Mouse (Mus musculus) limb, embryonic 11.5 days (tissue): ENCODE results near the gene Gm15737. TPM values are rescaled to one million over a fixed set of nuclear protein-coding genes. Genes with fewer than 3 reads are reported as not detected.

Experiments used
- ATAC-seq: fragments of 200-750 bp; cut with Nextera tagmentation; 2 replicates; pipeline ENCODE4 v1.8.0; 2017; ENCODE audit warnings: low read depth; ENCODE audit not compliant: insufficient number of reproducible peaks, low FRiP score, low TSS enrichment
- DNase-seq: peaks from one replicate; pipeline ENCODE4 v3.0.0-alpha.2; 2015; ENCODE audit warnings: low spot score
- H3K27ac ChIP-seq: fragments of 300-500 bp; sonication (generic); replicated peaks from 2 replicates; pipeline ENCODE4 v1.5.1; 2014; ENCODE audit warnings: low read depth, mild to moderate bottlenecking, low read length
- H3K27me3 ChIP-seq: fragments of 300-500 bp; sonication (generic); 2 replicates; pipeline ENCODE4 v1.6.1; 2014; ENCODE audit warnings: mild to moderate bottlenecking, low read length, mixed read lengths; ENCODE audit not compliant: control insufficient read depth, insufficient read depth
- H3K36me3 ChIP-seq: fragments of 300-500 bp; sonication (generic); 2 replicates; pipeline ENCODE4 v1.6.1; 2014; ENCODE audit warnings: mild to moderate bottlenecking, low read length, moderate library complexity, mixed read lengths; ENCODE audit not compliant: control insufficient read depth, insufficient read depth
- H3K4me1 ChIP-seq: fragments of 300-500 bp; sonication (generic); 2 replicates; pipeline ENCODE4 v1.6.1; 2014; ENCODE audit warnings: low read length, mixed read lengths; ENCODE audit not compliant: control insufficient read depth, insufficient read depth
- H3K4me2 ChIP-seq: fragments of 300-500 bp; sonication (generic); 2 replicates; pipeline ENCODE4 v1.6.1; 2014; ENCODE audit warnings: low read depth, mild to moderate bottlenecking, moderate library complexity; ENCODE audit not compliant: severe bottlenecking
- H3K4me3 ChIP-seq: fragments of 300-500 bp; sonication (generic); 2 replicates; pipeline ENCODE4 v1.5.1; 2014; ENCODE audit warnings: low read depth, low read length
- H3K9ac ChIP-seq: fragments of 300-500 bp; sonication (generic); 2 replicates; pipeline ENCODE4 v1.6.1; 2014; ENCODE audit warnings: mild to moderate bottlenecking, low read length
- H3K9me3 ChIP-seq: fragments of 300-500 bp; sonication (generic); 2 replicates; pipeline ENCODE4 v1.6.1; 2016; ENCODE audit warnings: low read length; ENCODE audit not compliant: control insufficient read depth
- WGBS: fragments of 180-500 bp; shearing (Covaris S2); extraction: QIAGEN DNeasy Blood & Tissue Kit; methylation state at CpG from one replicate; pipeline ENCODE4 v1.1.7; 2014; 5-methylcytosine and 5-hydroxymethylcytosine counted together
- polyA plus RNA-seq: library from polyadenylated mRNA; unstranded; fragments of >200 nt; fragmentation: Nextera tagmentation; extraction: Ambion mirVana; gene quantifications from 2 replicates; pipeline ENCODE4 v1.2.1, GENCODE M21; 2014

Gm15737 gene
- 0.03 and 0.04 TPM in 2 replicates for polyA plus RNA-seq

GRCm38 (mm10) chr6:92869089-92869581 is at the start of gene Gm15737:
TSS of gene Gm15737 (plus strand) at chr6:92869357.
- 0 out of 2 replicates have a peak, but pooled peaks have one; percentile 9 for ATAC-seq

GRCm38 (mm10) chr6:92821606-92822005 is 47.6 kb upstream of the Gm15737 start:
- no peaks in the 10 kb centered on the region for H3K9me3 ChIP-seq
- no peaks in the 10 kb centered on the region for H3K27me3 ChIP-seq
- no peak for ATAC-seq
- H3K4me2 ChIP-seq: no peak overlapping the region
- H3K27ac ChIP-seq: no peak overlapping the region
- DNase-seq: no peak
- no peaks in the 10 kb centered on the region for H3K36me3 ChIP-seq
- no peak overlapping the region for H3K9ac ChIP-seq
- 0 out of 2 replicates have a peak, but pooled peaks cover under 1% of the 10 kb centered on the region for H3K4me1 ChIP-seq
- 69% methylated on average over 5 of the region's 5 CpGs for WGBS
- H3K4me3 ChIP-seq: no peak overlapping the region

More at GRCm38 (mm10) chr6:92869089-92869581, at the start of gene Gm15737:
- H3K27ac ChIP-seq: no peak within 1 kb of the TSS
- no peaks in the 10 kb centered on the region for H3K27me3 ChIP-seq
- H3K36me3 ChIP-seq: no peaks in the 10 kb centered on the region
- no peak within 1 kb of the TSS for H3K9ac ChIP-seq
- H3K4me2 ChIP-seq: peak within 1 kb of the TSS; percentile 22; the same call in 1 of the 2 replicates
- 29% methylated on average over 4 of the region's 4 CpGs for WGBS
- H3K9me3 ChIP-seq: no peaks in the 10 kb centered on the region
- no peak for DNase-seq
- no peak within 1 kb of the TSS for H3K4me3 ChIP-seq
- peaks cover 14% of the 10 kb centered on the region for H3K4me1 ChIP-seq

- Histone ChIP-seq H3K27ac (no peak overlapping the region), H3K4me1 (no peaks in the 10 kb centered on the region), H3K9ac (no peak overlapping the region), H3K36me3 (no peaks in the 10 kb centered on the region), H3K27me3 (no peaks in the 10 kb centered on the region), H3K4me3 (no peak overlapping the region), H3K4me2 (no peak overlapping the region), H3K9me3 (no peaks in the 10 kb centered on the region)
- no peak for ATAC-seq
- DNase-seq: no peak
- WGBS: 81% methylated on average over 6 of the region's 6 CpGs
Measured at GRCm38 (mm10) chr6:92822006-92822405, 47.2 kb upstream of the Gm15737 start.

- Histone ChIP-seq H3K4me2 (no peak overlapping the region), H3K4me3 (no peak overlapping the region), H3K36me3 (no peaks in the 10 kb centered on the region), H3K27me3 (no peaks in the 10 kb centered on the region), H3K9ac (no peak overlapping the region), H3K4me1 (no peaks in the 10 kb centered on the region), H3K9me3 (no peaks in the 10 kb centered on the region), H3K27ac (no peak overlapping the region)
- WGBS: 45% methylated on average over 7 of the region's 7 CpGs
- no peak for DNase-seq
- no peak for ATAC-seq
Measured at GRCm38 (mm10) chr6:92823991-92824390, 45.2 kb upstream of the Gm15737 start.

GRCm38 (mm10) chr6:92826561-92826960 is 42.6 kb upstream of the Gm15737 start:
- Histone ChIP-seq H3K9ac (no peak overlapping the region), H3K9me3 (no peaks in the 10 kb centered on the region), H3K4me2 (no peak overlapping the region), H3K27me3 (no peaks in the 10 kb centered on the region), H3K4me3 (no peak overlapping the region), H3K27ac (no peak overlapping the region), H3K36me3 (no peaks in the 10 kb centered on the region), H3K4me1 (no peaks in the 10 kb centered on the region)
- 91% methylated on average over 5 of the region's 5 CpGs for WGBS
- ATAC-seq (no peak), DNase-seq (no peak)

GRCm38 (mm10) chr6:92827360-92827759 is 41.8 kb upstream of the Gm15737 start:
- Histone ChIP-seq H3K4me1 (no peaks in the 10 kb centered on the region), H3K4me3 (no peak overlapping the region), H3K36me3 (no peaks in the 10 kb centered on the region), H3K27ac (no peak overlapping the region), H3K27me3 (no peaks in the 10 kb centered on the region), H3K9me3 (no peaks in the 10 kb centered on the region), H3K9ac (no peak overlapping the region), H3K4me2 (no peak overlapping the region)
- ATAC-seq: no peak
- 72% methylated on average over 5 of the region's 5 CpGs for WGBS
- DNase-seq: no peak

GRCm38 (mm10) chr6:92829148-92829547 is 40.0 kb upstream of the Gm15737 start:
- Histone ChIP-seq H3K9ac (no peak overlapping the region), H3K4me3 (no peak overlapping the region), H3K4me1 (no peaks in the 10 kb centered on the region), H3K27me3 (no peaks in the 10 kb centered on the region), H3K36me3 (no peaks in the 10 kb centered on the region), H3K4me2 (no peak overlapping the region), H3K27ac (no peak overlapping the region), H3K9me3 (no peaks in the 10 kb centered on the region)
- no peak for DNase-seq
- WGBS: 90% methylated on average over 2 of the region's 2 CpGs
- ATAC-seq: no peak

- ATAC-seq: no peak
- no peaks in the 10 kb centered on the region for H3K4me1 ChIP-seq
- no peak overlapping the region for H3K9ac ChIP-seq
- no peak overlapping the region for H3K27ac ChIP-seq
- no peaks in the 10 kb centered on the region for H3K36me3 ChIP-seq
- DNase-seq: no peak
- no peaks in the 10 kb centered on the region for H3K9me3 ChIP-seq
- no peak overlapping the region for H3K4me2 ChIP-seq
- H3K4me3 ChIP-seq: no peak overlapping the region
- H3K27me3 ChIP-seq: no peaks in the 10 kb centered on the region
- 89% methylated on average over 2 of the region's 2 CpGs for WGBS
Measured at GRCm38 (mm10) chr6:92831106-92831505, 38.1 kb upstream of the Gm15737 start.

GRCm38 (mm10) chr6:92842000-92842399 is 27.2 kb upstream of the Gm15737 start:
- H3K27ac ChIP-seq: no peak overlapping the region
- ATAC-seq: no peak
- WGBS: 13% methylated on average over 2 of the region's 2 CpGs

More at GRCm38 (mm10) chr6:92842000-92842399, 27.2 kb upstream of the Gm15737 start:
- Histone ChIP-seq H3K4me1 (no peaks in the 10 kb centered on the region), H3K4me3 (no peak overlapping the region), H3K36me3 (no peaks in the 10 kb centered on the region), H3K9me3 (no peaks in the 10 kb centered on the region), H3K9ac (no peak overlapping the region), H3K27me3 (no peaks in the 10 kb centered on the region), H3K4me2 (no peak overlapping the region)
- DNase-seq: no peak
